Mouse (Mus musculus): ENCODE results near the gene Sgo2a.
"Not testable (repeated sequence)": the region's sequence is repeated elsewhere in the genome, so short reads cannot be mapped to it uniquely, and the experiment has no call there.

The Sgo2a gene

DNA sequence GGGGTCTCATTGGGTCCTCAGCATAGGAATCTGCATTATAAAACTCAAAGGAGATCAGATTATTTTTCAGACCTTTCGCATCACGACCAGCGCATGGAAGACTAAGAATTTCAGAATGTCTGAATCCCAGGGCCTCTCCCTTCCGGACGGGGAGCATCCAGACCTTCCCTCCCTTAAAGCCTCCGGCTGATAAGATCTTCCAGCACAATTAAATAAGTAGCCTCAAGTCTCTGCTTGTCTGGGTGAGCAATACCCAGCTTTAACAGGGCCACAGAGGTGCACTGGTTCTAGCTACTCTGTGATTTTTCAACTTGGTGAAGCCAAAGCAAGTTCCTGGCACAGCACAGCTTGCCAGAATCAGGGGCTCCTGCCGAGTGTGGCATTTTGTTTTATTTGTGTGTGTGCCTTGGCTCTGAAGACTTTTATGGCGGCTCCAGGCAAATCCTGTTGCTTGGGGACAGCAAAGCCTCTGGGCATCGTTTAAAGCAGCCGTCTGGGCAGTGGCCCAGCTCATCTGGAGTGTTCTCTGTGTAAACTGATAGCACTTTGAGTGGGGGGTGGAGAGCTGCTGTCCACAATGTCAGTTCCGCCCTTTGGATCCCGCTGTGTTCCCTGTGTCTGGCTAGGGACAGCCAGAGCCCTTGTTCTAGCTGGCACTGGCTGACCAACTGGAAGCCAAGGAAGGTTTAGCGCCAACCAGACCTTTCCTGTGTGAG is 34.5 kb downstream of the Sgo2a start:
- DNase-seq (ENCODE audit: low read depth in 2 of 2, low spot score in 2 of 2), result no peak

GRCm38 (mm10) chr1:58031160-58031769 is 35.5 kb downstream of the Sgo2a start:
- peak; percentile 21 to 24 for DNase-seq (ENCODE audit: low read depth in 2 of 2, low spot score in 2 of 2)

GRCm38 (mm10) chr1:58037306-58037705 is 41.5 kb downstream of the Sgo2a start:
- not testable (repeated sequence) for DNase-seq (ENCODE audit: low read depth in 2 of 2, low spot score in 2 of 2)

DNA sequence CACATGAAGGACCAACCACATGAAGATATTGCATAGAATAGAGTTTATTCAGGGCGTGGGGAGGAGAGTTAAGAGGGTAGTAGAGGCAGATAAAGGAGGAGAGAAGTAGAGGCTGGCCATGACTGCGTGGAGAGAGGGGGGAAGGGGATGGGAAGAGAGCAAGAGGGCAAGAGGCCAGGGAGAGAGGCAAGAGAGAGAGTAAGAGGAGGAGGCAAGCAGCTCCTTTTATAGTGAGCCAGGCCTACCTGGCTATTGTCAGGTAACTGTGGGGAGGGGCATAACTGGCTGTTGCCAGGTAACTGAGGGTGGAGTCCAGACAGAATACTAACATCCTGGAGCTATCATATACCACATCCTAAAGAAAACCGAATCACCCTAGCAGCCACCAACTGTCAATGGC is 49.3 kb downstream of the Sgo2a start:
- DNase-seq (ENCODE audit: low read depth in 2 of 2, low spot score in 2 of 2), result no peak

DNA sequence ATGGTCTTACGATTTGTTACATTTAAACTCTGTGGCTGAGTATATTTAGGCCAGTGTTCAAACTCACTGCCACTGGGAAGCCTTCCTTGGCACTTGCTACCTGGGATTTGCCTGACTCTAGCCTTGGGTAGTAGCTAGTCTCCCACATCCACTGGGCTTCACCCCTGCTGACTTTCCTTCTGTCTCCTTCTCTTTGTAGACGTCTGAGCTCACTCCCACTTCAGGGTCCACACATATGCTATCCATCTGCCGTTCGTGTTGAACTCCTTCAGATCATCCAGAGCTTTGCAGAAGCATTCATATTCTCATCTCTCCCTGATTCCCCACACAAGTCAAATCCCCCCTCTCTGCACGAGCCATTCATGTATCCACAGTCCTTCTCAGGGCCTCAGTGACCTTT is 49.8 kb downstream of the Sgo2a start:
- no peak for DNase-seq (ENCODE audit: low read depth in 2 of 2, low spot score in 2 of 2)

DNA sequence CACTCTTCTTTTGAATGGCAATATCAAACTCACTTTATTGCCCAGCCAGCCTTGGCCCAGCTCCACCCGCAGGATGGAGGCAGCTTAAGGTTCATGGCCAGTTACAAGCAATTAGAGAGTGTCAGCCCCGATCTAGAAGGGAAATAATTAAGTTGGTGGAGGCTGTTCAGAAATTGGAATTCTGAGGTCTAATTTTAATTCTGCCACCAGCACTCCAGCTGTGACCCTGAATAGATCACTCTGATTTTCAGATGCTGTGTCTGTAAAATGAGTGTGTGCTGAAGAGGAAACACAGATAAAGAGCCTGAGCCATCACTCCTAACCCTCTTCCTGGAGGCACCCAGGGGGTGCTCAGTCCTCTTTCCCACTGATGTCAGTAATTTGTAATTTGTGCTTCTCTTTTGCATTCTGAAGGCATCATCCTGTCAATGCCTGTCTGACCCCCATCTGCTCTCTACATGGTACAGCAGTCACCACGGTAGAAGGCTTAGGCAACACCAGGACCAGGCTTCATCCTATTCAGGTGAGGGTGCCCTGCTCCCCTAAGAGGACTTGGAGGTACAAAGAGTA is 51.0 kb downstream of the Sgo2a start:
- DNase-seq (ENCODE audit: low read depth in 2 of 2, low spot score in 2 of 2), result no peak

DNA sequence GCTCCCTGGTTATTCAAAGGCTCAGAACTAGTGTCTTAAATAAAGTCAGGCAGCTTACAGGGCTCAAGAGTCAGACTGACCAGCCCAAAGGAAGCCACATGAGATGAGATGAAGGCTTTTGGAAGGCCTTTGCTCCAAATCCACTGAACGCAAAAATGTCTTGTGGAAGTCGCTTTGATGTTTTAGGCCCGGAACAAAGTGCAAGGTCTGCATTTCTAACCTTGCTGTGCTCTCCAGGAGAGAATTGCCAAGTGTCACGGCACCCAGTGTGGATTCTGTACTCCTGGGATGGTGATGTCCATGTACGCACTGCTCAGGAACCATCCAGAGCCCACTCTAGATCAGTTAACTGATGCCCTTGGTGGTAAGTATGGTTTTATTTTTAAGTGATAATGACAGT is 53.4 kb downstream of the Sgo2a start:
- DNase-seq (ENCODE audit: low read depth in 2 of 2, low spot score in 2 of 2), result no peak

DNA sequence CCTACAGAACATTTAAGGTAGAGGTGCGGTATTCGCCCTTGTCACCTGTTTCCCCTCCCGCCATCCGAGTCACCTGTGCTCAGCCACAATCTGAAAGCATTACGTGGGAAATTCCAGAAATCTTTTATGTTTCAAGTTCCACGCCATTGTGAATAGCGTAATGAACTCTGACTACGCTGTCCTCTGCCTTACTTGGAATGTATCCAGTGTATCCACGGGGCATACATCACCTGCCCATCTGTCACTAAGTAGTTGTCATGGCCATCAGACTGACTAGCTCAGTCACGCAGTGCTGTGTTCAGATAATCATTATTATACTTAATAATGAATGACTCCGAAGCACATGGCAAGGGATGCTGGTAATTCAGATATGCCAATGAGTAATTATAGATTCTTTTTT is 59.8 kb downstream of the Sgo2a start:
- no peak for DNase-seq (ENCODE audit: low read depth in 2 of 2, low spot score in 2 of 2)

DNA sequence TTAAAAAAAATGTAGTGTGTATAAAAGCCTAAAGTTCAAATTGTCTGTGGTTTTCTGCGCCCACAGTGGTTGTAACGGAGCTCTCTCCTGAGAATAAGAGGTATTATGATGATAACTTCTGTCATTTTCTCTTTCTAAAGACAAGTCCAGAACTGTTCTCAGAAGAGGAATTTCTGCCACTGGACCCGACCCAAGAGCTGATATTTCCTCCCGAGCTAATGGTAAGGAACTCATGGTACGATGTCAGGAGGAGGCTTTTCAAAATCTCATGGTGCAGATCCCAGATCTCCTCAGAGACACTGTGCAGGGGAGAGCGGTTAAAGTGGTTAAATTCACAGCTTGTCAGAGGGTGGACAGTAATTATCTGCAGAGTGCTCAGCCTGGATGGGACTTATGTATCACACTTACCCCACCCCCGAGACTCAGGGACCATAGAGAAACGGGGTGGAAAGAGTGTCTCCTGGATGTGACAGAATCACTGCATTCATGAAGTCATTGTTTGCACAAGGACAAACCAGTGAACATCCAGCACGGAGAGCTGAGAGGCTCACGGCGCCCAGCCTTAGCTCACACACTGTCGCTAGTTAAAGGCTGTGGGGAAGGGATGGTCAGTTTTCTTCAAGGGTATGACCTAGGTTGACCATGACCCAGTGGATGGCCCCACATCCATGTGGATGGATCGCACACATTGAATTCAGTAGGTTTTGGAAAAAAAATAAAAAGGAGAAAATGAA is 60.5 kb downstream of the Sgo2a start:
- no peak for DNase-seq (ENCODE audit: low read depth in 2 of 2, low spot score in 2 of 2)

DNA sequence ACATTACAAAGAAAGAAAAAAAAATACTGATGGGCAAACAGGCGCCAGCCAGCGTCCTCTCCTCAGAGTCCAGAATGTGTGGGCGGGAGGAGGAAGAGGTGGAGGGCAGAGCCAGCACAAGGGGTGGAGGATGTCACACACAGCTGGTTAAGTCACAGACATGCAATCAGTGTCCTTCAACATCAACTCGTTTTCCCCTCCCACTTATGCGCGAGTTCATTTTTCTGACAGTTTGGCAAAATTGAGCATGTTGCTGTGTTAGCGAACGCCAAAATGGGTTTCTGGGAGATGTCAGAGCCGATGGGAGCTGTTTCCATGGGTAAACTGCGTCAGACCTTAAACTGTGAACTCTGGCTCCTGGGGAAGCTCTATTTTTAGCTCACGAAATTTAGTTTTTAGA is 61.2 kb downstream of the Sgo2a start:
- no peak for DNase-seq (ENCODE audit: low read depth in 2 of 2, low spot score in 2 of 2)

- no peak for DNase-seq (ENCODE audit: low read depth in 2 of 2, low spot score in 2 of 2)
Measured at GRCm38 (mm10) chr1:58058846-58059245, 63.1 kb downstream of the Sgo2a start.

DNA sequence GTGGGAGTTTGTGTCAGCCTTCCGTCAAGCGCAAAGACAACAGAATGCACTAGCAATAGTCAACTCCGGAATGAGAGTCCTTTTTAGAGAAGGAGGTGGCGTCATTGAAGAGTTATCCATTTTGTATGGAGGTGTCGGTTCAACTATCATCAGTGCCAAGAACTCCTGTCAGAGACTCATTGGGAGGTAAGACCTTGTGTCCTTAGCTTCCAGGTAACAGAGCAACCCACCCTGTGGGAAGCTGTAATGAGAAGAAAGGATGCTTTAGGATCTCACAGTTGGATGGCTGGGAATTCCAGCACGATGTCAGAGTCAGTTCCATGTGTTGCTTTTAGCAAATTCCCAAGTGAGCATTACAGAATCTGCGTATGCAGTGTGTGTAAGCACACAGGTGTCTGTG is 66.4 kb downstream of the Sgo2a start:
- no peak for DNase-seq (ENCODE audit: low read depth in 2 of 2, low spot score in 2 of 2)

DNA sequence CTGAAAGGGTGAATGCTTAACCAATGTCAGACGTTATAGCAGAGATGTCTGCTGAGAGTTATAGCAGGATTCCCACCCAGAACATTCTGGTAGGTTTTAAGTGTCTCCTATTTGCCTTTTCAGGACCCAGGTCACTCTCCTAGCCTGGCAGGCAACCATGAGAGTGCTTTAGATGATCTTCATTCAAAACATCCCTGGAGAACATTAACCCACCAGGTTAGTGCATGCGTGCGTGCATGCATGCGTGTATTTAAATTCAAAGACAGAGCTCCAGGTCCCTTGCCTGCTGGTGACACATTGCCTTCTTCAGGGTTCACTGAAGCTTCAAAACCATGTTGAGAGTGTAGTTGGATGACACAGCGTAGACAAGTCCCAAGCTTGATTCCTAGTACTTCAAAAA is 69.4 kb downstream of the Sgo2a start:
- no peak for DNase-seq (ENCODE audit: low read depth in 2 of 2, low spot score in 2 of 2)

DNA sequence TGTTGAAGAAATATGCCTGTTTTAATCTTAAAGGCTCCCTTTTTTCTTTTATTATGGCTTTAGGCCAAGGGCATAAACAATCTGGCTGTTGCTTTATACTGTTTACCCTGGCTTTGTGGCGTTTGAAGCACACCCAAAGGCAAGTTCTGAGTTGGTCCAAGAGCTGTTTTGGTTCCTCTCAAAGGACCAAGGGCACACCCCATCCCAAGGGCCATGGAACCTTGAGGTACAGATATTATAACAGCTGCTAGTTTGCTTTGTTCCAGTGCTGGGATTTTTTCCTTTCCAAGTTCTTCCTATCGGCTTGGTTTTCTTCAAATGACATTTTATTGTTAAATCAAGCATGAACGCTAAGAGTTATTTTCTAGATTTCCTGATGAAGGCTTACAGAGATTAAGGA is 69.8 kb downstream of the Sgo2a start:
- no peak for DNase-seq (ENCODE audit: low read depth in 2 of 2, low spot score in 2 of 2)

DNA sequence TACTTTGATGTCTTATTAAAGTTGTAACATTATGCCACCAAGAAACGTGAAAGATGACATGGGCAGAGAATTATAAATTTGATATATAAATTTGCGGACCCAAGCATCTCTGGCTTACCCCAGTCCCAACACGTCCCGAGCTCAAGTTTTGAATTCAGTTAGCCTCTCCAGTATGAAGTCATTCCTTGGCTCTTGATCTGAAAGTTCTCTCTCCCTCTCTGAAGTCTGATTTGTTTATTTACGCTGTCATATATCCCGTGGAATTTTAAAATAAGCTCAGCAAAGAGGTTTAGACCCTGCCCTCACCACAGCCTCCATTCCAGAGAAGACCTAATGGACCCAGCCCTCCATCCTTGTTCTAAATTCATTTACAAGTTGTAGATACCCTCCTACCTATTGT is 73.4 kb downstream of the Sgo2a start:
- DNase-seq (ENCODE audit: low read depth in 2 of 2, low spot score in 2 of 2), result no peak

DNA sequence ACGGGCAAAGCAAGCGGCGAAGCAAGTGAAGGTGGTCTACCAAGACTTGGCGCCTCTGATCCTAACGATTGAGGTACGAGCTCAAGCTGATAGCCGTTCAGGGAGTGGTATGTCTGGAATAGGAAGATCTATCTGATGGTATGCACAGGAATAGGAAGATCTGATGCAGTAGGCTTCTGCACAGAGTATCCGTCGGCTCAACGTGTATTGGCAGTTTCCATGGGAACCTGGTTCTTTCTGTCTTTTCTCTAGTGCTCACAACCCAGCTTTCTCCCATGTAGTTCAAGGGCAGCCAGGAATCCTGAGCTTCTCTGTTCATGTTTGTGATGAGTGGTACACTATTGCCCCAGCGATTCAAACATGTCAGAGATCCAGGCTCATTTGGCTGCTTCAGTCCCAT is 74.3 kb downstream of the Sgo2a start:
- DNase-seq (ENCODE audit: low read depth in 2 of 2, low spot score in 2 of 2), result no peak

GRCm38 (mm10) chr1:58071006-58071405 is 75.2 kb downstream of the Sgo2a start:
- no peak for DNase-seq (ENCODE audit: low read depth in 2 of 2, low spot score in 2 of 2)

DNA sequence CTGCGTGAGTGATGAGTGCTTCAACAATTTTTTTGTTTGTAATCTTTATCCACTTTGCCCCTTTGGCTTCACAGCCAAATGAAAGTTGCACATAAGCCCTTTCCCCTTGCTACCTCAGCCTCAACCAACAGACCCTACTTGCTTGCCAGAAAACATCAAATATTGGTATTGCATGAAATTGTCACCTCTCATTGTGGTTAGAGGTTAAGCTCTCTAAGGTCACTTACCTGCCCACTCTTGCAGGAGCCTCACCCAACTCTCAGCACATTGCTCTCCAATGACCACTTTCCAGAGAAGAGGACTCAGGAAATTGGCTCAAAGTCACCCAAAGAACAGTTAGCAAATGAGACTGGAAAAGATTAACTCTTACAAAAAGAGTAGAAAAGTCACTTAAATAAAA is 75.7 kb downstream of the Sgo2a start:
- no peak for DNase-seq (ENCODE audit: low read depth in 2 of 2, low spot score in 2 of 2)

GRCm38 (mm10) chr1:58072416-58072815 is 76.6 kb downstream of the Sgo2a start:
- no peak for DNase-seq (ENCODE audit: low read depth in 2 of 2, low spot score in 2 of 2)

DNA sequence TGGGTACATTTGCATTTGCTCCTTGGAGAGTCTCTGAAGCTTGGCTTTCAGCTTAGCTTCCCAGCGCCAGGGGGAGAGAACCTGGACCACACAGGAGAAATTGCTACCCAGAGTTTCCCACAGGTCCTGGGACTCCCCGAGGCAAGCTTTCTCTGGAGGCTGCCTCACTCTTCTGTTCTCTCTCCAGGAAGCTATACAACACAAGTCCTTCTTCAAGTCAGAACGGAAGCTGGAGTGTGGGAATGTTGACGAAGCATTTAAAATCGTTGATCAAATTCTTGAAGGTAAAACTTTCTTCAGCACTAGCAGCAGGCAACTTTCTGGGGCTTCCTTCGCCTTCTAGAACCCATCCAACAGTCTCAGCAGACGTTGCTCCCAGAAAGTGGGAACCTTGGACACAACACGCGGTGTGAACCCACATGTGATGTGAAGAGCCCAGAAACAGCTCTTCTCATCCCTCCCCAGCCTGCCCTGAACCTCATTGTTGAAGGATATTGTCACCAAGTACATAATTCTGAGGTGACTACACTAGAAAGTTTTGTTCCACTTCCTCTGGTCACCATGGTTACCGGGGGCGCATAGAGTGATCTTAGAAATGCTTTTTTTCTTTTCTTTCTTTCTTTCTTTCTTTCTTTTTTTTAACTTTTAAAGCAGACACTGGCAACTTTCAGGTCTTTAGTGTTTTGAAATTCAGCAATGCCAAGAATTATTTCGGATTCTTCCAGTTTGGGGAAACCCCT is 77.4 kb downstream of the Sgo2a start:
- no peak for DNase-seq (ENCODE audit: low read depth in 2 of 2, low spot score in 2 of 2)

DNA sequence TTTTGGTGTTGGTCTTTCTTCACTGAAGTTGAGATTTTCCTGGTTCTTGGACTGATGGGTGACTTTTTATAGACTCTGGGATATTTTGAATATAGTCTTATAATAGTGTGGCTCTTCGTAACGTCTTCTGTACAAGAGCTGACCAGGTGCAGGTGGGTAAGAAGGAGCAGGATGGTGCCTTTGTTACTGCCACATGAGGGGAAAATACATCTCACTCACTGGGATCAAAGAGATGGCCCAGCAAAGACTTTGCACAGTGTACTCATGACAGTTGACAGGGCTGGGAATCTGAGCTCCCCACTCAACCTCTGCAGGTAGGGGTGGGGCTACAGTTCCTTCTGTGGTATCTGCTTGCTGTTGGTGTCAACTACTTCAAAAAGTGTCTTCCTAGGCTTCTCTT is 78.5 kb downstream of the Sgo2a start:
- DNase-seq (ENCODE audit: low read depth in 2 of 2, low spot score in 2 of 2), result no peak
